Mouse (Mus musculus): ENCODE data around the gene Dock6. TPM values are rescaled to one million over a fixed set of nuclear protein-coding genes. Genes with fewer than 3 reads are reported as not detected.
"Not testable (repeated sequence)": the region's sequence is repeated elsewhere in the genome, so short reads cannot be mapped to it uniquely, and the experiment has no call there.

Gene Dock6
- polyA plus RNA-seq, 1 experiment from 2014 or later = 15.1 TPM

DNA sequence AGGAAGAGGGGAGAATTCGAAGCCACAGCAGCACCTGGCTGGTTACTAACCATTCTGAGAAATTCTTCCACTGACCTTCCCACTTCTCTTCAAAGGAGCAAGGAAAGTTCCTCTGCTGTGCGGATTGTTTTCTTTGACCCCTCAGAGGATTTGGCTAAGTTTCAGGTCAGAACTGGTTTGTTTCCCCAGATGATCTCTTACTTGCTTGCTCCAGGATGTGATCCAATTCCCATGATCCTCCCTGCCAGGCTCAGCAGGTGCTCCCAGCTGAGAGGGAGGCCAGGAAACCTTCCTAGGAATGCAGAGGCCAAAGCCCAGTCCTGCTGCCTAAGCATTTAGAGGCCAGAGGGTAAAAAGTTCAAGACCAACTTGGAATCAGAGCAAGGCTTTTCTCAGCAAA, 14.2 kb upstream of the Dock6 start:
- H3K4me3 ChIP-seq (ENCODE audit: low read depth, low read length) = no peak overlapping the region
- H3K4me2 ChIP-seq = no peak overlapping the region
- ATAC-seq (ENCODE audit: low FRiP score) = no peak
- no peaks in the 10 kb centered on the region for H3K4me1 ChIP-seq (ENCODE audit: control insufficient read depth, insufficient read depth, low read length)
- no peaks in the 10 kb centered on the region for H3K9me3 ChIP-seq (ENCODE audit: control insufficient read depth, low read length)
- whole genome bisulfite sequencing = 58% methylated on average over 2 of the region's 2 CpGs
- no peak for DNase-seq (ENCODE audit: low spot score, missing footprints)
- no peaks in the 10 kb centered on the region for H3K27me3 ChIP-seq (ENCODE audit: control insufficient read depth, insufficient read depth, low read length)
- H3K9ac ChIP-seq (ENCODE audit: low read length) = no peak overlapping the region
- no peaks in the 10 kb centered on the region for H3K36me3 ChIP-seq (ENCODE audit: control insufficient read depth, insufficient read depth, low read length)
- no peak overlapping the region for H3K27ac ChIP-seq (ENCODE audit: low read depth, low read length)

DNA sequence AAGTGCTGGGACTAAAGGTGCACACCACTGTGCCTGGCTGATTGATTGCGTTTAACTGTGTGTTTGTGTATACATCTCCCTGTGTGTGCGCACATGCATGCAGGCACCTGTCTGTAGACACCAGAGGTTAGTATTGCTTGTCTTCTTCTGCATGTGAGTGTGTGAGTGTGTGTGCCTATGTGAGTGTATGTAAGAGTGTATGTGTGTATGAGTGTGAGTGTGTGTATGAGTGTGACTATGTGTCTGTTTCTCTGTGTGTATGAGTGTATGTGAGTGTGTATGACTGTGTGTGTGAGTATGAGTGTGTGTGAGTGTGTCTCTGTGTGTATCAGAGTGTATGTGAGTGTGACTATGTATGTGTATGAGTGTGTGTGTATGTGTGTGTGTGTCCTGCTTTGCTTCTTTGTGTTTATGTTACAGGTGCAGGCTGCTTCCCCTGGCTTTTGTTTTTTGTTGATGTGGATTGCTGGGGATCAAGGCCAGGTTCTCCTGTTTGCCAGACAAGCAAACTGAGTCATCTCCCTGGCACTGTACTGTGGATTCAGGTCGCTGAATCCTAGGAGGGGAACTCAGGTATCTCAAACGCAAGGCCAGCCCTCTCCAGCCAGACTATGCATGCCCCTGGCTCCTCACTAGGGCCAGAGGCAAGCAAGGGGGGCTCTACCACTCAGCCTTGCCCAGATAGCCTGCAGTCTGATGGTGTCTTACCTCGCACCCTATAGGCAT, 13.4 kb upstream of the Dock6 start:
- Histone ChIP-seq H3K9me3 (ENCODE audit: control insufficient read depth, low read length) (no peaks in the 10 kb centered on the region), H3K4me1 (ENCODE audit: control insufficient read depth, insufficient read depth, low read length) (no peaks in the 10 kb centered on the region), H3K27me3 (ENCODE audit: control insufficient read depth, insufficient read depth, low read length) (no peaks in the 10 kb centered on the region), H3K4me2 (no peak overlapping the region), H3K9ac (ENCODE audit: low read length) (no peak overlapping the region), H3K4me3 (ENCODE audit: low read depth, low read length) (no peak overlapping the region), H3K27ac (ENCODE audit: low read depth, low read length) (no peak overlapping the region), H3K36me3 (ENCODE audit: control insufficient read depth, insufficient read depth, low read length) (no peaks in the 10 kb centered on the region)
- ATAC-seq (ENCODE audit: low FRiP score) (no peak), DNase-seq (ENCODE audit: low spot score, missing footprints) (no peak)
- 72% methylated on average over 5 of the region's 5 CpGs for WGBS

DNA sequence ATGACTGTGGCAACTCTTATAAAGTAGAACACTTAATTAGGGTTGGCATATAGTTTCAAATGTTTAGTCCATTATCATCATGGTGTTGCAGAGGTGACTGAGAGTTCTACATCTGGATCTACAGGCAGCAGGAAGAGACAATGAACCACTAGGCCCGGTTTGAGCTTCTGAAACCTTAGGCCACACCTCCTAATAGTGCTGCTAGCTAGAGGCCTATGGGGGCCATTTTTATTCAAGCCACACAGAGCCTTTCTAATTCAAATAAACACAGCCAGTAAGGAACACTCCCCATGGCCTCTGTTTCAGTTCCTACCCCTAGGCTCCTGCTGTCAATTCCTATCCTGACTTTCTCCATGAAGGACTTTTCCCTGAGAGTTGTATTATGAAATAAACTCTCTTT, 9.7 kb upstream of the Dock6 start:
- H3K27me3 ChIP-seq (ENCODE audit: control insufficient read depth, insufficient read depth, low read length) = no peaks in the 10 kb centered on the region
- ATAC-seq (ENCODE audit: low FRiP score) = no peak
- H3K27ac ChIP-seq (ENCODE audit: low read depth, low read length) = no peak overlapping the region
- H3K4me1 ChIP-seq (ENCODE audit: control insufficient read depth, insufficient read depth, low read length) = no peaks in the 10 kb centered on the region
- no peak overlapping the region for H3K9ac ChIP-seq (ENCODE audit: low read length)
- DNase-seq (ENCODE audit: low spot score, missing footprints) = no peak
- H3K4me3 ChIP-seq (ENCODE audit: low read depth, low read length) = no peak overlapping the region
- H3K9me3 ChIP-seq (ENCODE audit: control insufficient read depth, low read length) = no peaks in the 10 kb centered on the region
- no peak overlapping the region for H3K4me2 ChIP-seq
- H3K36me3 ChIP-seq (ENCODE audit: control insufficient read depth, insufficient read depth, low read length) = no peaks in the 10 kb centered on the region
- 72% methylated on average over 1 of the region's 1 CpGs for WGBS

DNA sequence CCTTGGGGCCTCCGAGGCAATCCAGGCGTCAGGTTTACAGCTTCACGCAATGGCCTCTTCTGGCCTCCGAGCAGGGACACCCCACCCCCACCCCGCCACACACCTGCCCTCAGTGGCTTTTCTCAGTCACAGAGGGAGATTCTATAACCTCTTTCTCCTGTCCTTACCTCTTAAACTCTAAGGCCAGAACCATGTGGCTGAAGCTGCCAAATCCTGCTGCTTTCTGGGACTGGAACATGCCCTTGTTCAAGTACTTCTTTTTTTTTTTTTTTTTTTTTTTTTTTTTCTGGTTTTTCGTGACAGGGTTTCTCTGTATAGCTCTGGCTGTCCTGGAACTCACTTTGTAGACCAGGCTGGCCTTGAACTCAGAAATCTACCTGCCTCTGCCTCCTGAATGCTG, 7.9 kb upstream of the Dock6 start:
- H3K4me1 ChIP-seq (ENCODE audit: control insufficient read depth, insufficient read depth, low read length); H3K9me3 ChIP-seq (ENCODE audit: control insufficient read depth, low read length); H3K36me3 ChIP-seq (ENCODE audit: control insufficient read depth, insufficient read depth, low read length); H3K27ac ChIP-seq (ENCODE audit: low read depth, low read length); H3K4me2 ChIP-seq; H3K27me3 ChIP-seq (ENCODE audit: control insufficient read depth, insufficient read depth, low read length); H3K4me3 ChIP-seq (ENCODE audit: low read depth, low read length); DNase-seq (ENCODE audit: low spot score, missing footprints); ATAC-seq (ENCODE audit: low FRiP score); H3K9ac ChIP-seq (ENCODE audit: low read length): not testable (repeated sequence)
- 78% methylated on average over 6 of the region's 6 CpGs for WGBS

DNA sequence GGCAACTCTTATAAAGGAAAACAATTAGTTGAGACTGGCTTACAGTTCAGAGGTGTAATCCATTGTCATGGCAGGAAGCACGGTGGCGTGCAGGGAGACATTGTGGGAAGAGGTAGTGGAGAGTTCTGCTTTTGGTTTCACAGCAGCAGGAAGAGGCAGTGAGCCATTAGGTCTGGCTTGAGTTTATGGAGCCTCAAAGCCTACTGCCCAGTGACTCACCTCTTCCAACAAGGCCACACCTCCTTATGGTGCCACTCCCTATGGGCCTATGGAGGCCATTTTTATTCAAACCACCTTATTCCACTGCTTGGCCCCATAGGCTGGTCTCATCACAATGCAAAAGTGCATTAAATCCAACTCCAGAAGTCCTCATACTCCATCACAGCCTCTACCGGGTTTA, 7.2 kb upstream of the Dock6 start:
- Histone ChIP-seq H3K4me1 (ENCODE audit: control insufficient read depth, insufficient read depth, low read length) (no peaks in the 10 kb centered on the region), H3K36me3 (ENCODE audit: control insufficient read depth, insufficient read depth, low read length) (no peaks in the 10 kb centered on the region), H3K27ac (ENCODE audit: low read depth, low read length) (no peak overlapping the region), H3K4me3 (ENCODE audit: low read depth, low read length) (no peak overlapping the region), H3K4me2 (no peak overlapping the region), H3K9me3 (ENCODE audit: control insufficient read depth, low read length) (no peaks in the 10 kb centered on the region), H3K9ac (ENCODE audit: low read length) (no peak overlapping the region), H3K27me3 (ENCODE audit: control insufficient read depth, insufficient read depth, low read length) (no peaks in the 10 kb centered on the region)
- ATAC-seq (ENCODE audit: low FRiP score) (no peak), DNase-seq (ENCODE audit: low spot score, missing footprints) (no peak)
- 91% methylated on average over 3 of the region's 3 CpGs for WGBS

DNA sequence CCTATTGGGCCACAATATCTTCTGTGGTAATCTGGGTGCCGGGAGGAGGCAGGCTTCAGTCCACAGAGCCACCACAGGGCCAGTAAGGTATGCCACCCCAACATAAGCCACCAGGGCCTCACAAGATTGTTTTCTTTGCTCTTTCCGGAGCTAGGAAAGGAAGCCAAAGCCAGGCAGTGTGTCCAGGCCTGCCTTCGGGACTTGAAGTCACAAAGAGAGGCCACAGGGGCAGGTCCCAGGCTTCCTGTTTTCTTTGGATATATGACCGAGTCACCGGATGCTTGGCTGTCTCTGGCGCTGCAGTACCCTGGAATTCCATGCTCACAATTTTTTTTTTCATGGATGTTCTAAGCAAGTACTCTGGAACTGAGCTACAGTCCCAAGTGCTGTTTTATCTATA, 5.6 kb upstream of the Dock6 start:
- no peaks in the 10 kb centered on the region for H3K4me1 ChIP-seq (ENCODE audit: control insufficient read depth, insufficient read depth, low read length)
- no peaks in the 10 kb centered on the region for H3K36me3 ChIP-seq (ENCODE audit: control insufficient read depth, insufficient read depth, low read length)
- no peaks in the 10 kb centered on the region for H3K27me3 ChIP-seq (ENCODE audit: control insufficient read depth, insufficient read depth, low read length)
- no peaks in the 10 kb centered on the region for H3K9me3 ChIP-seq (ENCODE audit: control insufficient read depth, low read length)
- no peak overlapping the region for H3K9ac ChIP-seq (ENCODE audit: low read length)
- DNase-seq (ENCODE audit: low spot score, missing footprints) (no peak), ATAC-seq (ENCODE audit: low FRiP score) (no peak)
- H3K4me3 ChIP-seq (ENCODE audit: low read depth, low read length) = no peak overlapping the region
- no peak overlapping the region for H3K4me2 ChIP-seq
- 65% methylated on average over 6 of the region's 6 CpGs for WGBS
- H3K27ac ChIP-seq (ENCODE audit: low read depth, low read length) = no peak overlapping the region

DNA sequence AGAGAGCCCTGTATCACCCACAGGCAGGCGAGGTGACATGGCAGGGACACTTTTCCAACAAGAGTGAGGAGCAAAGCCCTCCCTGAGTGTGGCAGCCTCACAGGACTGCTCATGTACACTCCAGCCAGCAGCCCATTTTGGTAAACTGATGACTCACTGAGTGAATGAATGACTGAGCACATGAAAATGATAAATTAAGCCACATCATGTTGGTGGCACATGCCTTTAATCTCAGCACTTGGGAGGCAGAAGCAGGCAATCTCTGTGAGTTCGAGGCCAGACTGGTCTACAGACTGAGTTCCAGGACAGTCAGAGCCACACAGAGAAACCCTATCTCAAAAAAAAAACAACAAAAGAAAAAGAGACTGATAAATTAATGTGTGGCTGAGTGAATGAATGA, 5.1 kb upstream of the Dock6 start:
- no peaks in the 10 kb centered on the region for H3K9me3 ChIP-seq (ENCODE audit: control insufficient read depth, low read length)
- H3K4me2 ChIP-seq = no peak overlapping the region
- DNase-seq (ENCODE audit: low spot score, missing footprints) (no peak), ATAC-seq (ENCODE audit: low FRiP score) (no peak)
- H3K27me3 ChIP-seq (ENCODE audit: control insufficient read depth, insufficient read depth, low read length) = no peaks in the 10 kb centered on the region
- no peaks in the 10 kb centered on the region for H3K4me1 ChIP-seq (ENCODE audit: control insufficient read depth, insufficient read depth, low read length)
- H3K36me3 ChIP-seq (ENCODE audit: control insufficient read depth, insufficient read depth, low read length) = no peaks in the 10 kb centered on the region
- no peak overlapping the region for H3K27ac ChIP-seq (ENCODE audit: low read depth, low read length)
- WGBS = 81% methylated on average over 2 of the region's 2 CpGs
- H3K9ac ChIP-seq (ENCODE audit: low read length) = no peak overlapping the region
- no peak overlapping the region for H3K4me3 ChIP-seq (ENCODE audit: low read depth, low read length)

DNA sequence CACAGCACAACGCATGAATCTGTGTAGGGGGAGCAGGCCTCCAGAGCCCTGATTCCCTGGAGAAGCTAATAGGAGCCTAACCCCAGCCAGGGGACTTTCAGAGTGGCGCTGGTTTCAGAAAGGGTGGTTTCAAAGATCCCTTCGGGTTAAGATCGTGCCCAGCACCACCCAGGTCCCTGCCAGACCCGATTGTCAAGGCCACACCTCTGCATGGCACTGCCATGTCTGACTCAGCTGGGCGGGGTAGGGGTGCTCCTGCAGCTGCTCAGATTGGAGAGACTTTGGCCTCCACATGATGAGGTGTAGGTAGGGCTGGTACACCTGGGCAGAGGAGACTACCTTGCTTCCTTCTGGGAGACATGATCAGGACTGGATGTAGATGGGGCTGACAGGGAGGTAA, 2.5 kb upstream of the Dock6 start:
- no peaks in the 10 kb centered on the region for H3K36me3 ChIP-seq (ENCODE audit: control insufficient read depth, insufficient read depth, low read length)
- no peaks in the 10 kb centered on the region for H3K27me3 ChIP-seq (ENCODE audit: control insufficient read depth, insufficient read depth, low read length)
- 85% methylated on average over 6 of the region's 6 CpGs for WGBS
- no peak overlapping the region for H3K4me2 ChIP-seq
- no peak for DNase-seq (ENCODE audit: low spot score, missing footprints)
- no peak for ATAC-seq (ENCODE audit: low FRiP score)
- peaks cover 7% of the 10 kb centered on the region for H3K4me1 ChIP-seq (ENCODE audit: control insufficient read depth, insufficient read depth, low read length)
- H3K9ac ChIP-seq (ENCODE audit: low read length) = no peak overlapping the region
- no peaks in the 10 kb centered on the region for H3K9me3 ChIP-seq (ENCODE audit: control insufficient read depth, low read length)
- H3K27ac ChIP-seq (ENCODE audit: low read depth, low read length) = no peak overlapping the region
- H3K4me3 ChIP-seq (ENCODE audit: low read depth, low read length) = no peak overlapping the region

DNA sequence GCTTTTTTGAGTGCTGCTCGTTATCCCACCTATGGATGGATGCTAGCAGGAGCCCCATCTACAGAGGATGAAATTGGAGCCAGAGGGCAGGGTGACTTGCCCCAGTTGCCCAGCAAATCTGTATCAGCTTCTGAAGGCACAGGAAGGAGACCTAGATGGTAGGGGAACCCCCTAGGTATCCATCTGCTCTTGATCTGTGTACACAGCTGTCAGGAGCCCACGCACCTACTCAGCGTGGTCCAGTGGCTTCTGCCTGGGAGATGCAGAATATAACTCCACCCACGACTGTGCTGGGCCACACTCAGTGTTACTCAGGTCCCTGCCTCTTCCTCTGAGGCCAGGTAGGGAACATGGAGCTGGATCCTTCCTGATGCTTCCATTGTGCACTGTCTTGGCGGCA, 1.5 kb upstream of the Dock6 start:
- Histone ChIP-seq H3K9me3 (ENCODE audit: control insufficient read depth, low read length) (no peaks in the 10 kb centered on the region), H3K4me2 (no peak overlapping the region), H3K9ac (ENCODE audit: low read length) (no peak overlapping the region), H3K4me1 (ENCODE audit: control insufficient read depth, insufficient read depth, low read length) (peaks cover 7% of the 10 kb centered on the region), H3K27ac (ENCODE audit: low read depth, low read length) (no peak overlapping the region), H3K27me3 (ENCODE audit: control insufficient read depth, insufficient read depth, low read length) (no peaks in the 10 kb centered on the region), H3K4me3 (ENCODE audit: low read depth, low read length) (no peak overlapping the region), H3K36me3 (ENCODE audit: control insufficient read depth, insufficient read depth, low read length) (no peaks in the 10 kb centered on the region)
- DNase-seq (ENCODE audit: low spot score, missing footprints) = no peak
- 85% methylated on average over 5 of the region's 5 CpGs for WGBS
- ATAC-seq (ENCODE audit: low FRiP score) = no peak

Measured in midbrain, embryonic 11.5 days (tissue).